Mouse (Mus musculus) urinary bladder, postnatal 25 days (tissue): ENCODE data around the gene Inafm1.
"Not testable (repeated sequence)": the region's sequence is repeated elsewhere in the genome, so short reads cannot be mapped to it uniquely, and the experiment has no call there.

ENCODE experiments used
- DNase-seq: peaks from one replicate; pipeline ENCODE4 v3.0.0; 2022; ENCODE audit warnings: low spot score

The Inafm1 gene

DNA sequence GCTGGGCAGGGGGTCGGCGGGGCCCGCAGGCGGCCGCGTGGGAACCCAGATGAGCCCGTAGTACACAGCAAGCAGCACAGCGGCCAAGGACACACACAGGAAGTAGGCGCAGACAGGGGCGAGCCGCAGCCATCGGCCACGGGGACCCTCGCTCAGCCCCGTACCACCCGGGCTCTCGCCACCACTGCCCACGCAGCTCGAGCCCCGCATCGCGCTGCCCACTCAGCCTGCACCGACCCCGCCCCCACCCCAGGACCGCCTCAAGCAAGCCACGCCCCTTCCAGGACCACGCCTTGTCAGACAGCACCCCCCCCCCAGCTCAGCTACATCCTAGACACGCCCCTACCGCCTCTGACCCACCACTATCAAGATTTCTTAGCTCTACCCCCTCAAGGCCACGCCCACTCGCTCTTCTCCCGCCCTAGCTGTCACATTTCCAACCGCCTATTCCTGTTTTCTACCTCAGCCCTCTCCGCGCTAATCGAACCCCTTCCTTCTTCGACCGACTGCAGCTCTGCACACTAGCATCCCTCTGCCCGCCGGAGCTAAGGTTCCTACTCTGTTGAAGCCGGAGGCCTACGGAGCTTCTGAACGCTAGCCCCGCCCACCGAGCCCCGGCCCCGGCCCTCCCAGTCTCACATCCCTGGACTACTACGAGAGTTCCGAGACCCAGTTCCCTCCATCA is at the start of gene Inafm1:
Inafm1 (minus strand) TSS at position 537 of the 685 bp plus-strand sequence.
- peak; percentile 78 for DNase-seq

DNA sequence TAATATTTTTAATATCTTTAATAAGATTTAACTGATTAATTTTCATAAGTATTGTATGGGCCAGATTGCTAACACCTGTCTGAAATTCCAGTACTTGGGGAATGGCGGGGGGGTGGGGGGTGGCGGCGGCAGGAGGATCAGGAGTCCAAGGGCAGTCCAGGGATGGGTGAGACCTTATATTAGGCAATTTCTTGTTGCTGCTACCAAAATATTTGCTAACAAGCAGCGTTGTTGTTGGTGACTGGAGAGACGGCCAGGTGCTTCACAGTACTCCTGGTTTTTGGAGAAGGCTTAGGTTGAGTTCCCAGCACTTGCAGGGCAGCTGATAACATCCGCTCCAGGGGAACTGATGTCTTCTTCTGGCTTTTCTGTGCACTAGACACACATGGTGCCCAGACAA is 47.1 kb upstream of the Inafm1 start:
- no peak for DNase-seq

DNA sequence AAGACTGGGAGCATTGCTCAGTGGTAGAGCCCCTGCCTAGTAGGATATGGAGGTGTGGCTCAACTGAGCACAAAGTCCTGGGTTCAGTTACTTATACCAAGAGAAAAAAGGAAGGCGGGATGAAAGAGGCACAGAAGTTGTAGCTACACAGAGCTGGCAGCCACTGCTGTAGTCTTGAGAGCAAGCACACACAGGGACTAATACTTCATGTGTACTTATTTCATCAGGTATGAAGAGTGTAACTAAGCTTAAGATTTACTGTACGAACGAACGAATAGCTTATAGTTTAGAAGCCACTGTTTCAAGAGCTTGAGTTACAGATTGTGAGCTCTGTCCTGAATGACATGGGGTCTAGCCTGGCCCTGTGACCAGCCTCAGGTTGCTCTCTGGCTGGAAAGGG is 45.8 kb upstream of the Inafm1 start:
- DNase-seq, result no peak

DNA sequence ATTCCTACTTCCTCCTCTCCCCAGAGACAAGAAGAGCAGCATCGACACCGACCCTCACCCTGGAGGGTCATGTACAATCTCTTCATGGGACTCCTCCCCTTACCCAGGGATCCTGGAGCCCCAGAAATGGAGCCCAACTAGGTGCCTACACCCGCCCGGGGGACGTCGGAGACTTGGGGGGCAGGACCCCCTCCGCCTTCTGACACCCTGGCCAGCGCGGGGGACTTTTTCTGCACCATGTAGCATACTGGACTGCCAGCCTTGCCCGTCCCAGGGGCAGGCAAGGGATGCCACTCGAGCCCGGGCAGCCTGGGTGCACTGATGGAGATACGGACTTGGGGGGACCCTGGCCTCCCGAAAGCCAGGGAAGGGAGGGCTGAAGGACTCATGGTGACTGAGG is 43.7 kb upstream of the Inafm1 start:
- no peak for DNase-seq

DNA sequence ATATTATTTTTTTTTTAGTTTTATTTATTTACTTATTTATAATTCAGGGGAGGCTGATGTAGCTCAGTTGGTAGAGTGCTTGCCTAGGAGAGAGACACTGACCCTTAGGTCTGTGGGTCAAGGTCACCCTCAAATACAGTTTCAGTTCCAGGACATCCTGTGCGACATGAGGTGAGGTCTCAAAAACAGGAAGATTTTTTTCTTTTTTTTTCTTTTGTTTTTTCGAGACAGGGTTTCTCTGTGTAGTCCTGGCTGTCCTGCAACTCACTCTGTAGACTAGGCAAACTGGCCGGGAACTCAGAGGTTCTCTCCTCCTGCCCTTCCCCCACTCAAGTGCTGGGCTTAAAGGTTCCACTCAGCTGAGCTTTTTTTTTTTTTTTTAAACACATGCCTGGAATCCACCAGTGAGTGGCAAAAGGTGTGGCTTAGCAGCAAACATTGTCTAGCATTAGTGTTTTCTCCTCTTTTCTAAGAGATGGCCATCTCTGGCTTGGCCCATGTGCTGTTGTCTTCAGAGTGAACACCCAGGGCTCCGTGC is 41.9 kb upstream of the Inafm1 start:
- no peak for DNase-seq

DNA sequence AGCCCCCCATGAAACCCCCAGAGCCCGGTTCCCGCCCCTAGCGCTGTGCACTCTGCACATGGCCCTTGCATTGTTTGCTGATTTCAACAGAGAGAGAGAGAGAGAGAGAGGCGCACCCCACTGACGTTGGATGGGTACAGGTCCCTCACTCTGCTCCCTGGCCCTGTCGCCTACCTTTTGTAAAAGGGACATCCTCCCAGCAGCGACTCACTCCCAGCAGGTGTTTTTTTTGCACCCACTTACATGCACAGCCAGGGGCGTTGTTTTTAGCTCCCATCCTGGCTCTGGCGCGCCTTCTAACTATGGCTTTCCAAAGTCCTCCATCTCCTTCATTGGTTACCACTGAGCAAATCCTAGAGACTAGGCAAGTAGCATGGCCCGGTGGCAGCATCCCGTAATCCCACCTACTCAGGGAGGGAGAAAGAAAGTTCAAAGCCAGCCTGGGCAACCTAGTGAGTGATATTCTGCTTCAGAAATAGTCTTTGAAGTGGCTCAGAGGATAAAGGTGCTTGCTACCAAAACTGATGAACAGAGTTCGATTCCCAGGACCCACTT is 40.9 kb upstream of the Inafm1 start:
- no peak for DNase-seq

DNA sequence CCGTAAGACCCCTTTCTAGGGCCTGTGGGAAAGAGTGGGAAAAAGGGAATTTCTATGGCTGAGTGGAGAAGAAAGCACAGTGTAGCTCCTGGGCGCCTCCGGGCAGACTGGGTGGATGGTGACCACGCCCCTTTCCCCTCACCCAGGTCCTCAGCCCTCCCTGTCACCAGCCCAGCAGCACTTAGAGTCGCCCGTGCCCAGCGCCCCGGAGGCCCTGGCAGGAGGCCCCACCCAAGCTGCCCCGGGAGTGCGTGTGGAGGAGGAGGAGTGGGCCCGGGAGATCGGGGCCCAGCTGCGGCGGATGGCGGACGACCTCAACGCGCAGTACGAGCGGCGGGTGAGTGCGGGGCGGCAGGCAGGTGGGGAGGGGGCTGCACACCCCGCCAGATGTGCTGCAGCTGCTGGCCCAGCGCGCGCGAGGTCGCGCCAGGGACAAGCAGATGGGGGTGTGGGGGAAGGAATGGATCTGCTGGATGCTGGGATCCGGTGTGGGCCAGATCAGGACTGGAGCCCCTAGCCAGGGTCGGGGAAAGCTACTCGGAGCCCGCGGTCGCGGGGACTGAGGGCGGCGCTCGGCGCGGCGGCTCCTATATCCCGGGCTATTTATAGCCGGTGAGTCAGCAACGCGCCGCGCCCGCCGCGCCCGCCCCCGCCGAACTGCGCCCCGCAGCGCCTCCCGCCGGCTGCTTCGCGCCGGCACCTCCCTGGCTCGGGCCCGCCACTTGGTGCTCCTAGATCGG is 40.2 kb upstream of the Inafm1 start:
- DNase-seq, result peak; percentile 82

DNA sequence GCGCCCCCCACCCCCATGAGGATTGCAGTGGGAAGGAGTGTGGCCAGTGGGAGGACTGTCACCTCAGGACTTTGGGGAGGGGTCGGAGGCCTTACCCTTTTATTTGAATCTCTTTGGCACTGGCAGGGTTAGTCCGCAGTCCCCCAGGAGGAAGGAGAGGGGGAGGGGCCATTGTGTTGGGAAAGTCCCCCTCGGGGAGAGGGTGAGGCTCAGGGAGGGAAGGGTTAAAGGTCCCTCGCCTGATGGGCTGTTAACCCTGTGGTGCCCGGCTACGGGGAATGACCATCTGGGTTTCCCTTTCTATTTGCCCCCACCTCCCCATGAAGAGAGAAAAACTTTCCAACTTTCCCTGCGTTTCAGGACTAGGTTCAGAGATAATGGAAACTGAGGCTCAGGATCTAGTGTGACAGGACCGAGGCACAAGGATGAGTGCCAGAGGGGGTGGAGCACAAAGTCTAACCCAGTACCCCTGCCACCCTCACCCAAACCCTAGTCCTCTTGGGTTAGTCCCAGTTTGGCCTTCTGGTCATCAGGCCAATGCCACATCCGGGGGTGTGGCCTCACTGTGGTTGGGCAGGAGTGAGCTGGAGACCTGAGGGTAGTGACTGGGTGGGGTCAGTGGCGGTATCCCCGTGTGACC is 39.4 kb upstream of the Inafm1 start:
- DNase-seq, result peak; percentile 68

DNA sequence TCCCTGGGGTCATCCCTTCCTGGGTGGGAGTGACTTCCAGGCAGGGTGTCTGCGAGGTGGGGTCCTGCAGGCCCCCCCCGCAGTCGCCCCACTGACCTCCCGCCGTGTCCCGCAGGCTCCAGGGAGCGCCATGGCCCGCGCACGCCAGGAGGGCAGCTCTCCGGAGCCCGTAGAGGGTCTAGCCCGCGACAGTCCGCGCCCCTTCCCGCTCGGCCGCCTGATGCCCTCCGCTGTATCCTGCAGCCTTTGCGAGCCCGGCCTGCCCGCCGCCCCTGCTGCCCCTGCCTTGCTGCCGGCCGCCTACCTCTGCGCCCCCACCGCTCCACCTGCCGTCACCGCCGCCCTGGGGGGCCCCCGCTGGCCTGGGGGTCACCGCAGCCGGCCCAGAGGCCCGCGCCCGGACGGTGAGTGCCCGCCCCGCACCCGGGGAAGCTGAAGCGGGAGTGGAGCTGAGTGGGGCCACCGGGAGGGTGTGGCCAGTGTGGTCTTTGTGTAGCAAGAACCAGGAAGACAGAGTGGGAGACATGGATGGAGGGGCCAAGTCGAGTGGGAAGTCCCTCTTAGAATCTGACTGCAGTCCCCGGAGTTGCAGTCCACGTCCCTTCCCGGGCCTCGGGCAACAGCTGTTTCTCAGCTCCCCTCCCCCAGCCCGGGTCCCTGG is 38.7 kb upstream of the Inafm1 start:
- DNase-seq, result peak; percentile 42

DNA sequence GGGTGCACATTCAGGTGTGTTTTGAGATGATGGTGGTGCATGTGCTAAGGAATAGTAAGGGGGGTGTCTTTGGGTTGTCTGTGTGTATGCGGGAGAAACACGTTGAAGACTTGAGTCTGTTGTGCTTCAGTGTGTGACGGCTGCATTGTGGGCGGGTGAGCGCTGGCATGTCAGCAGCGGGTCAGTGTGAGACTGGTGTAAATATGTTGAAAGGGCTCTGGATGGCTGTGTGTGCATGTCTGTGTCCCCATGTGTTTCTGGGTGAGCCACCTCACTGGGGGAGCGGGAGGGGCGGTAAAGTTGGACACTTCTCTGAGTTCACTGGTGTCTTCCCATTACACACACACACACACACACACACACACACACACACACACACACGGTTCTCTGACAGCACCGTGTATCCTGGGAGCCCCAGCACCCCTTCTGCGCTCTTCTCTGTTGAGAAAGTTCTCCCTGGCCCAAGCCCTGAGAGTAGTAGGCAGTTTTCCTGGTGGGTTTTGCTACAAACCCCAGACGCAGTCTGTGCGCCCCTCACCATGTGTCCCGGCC is 38.1 kb upstream of the Inafm1 start:
- DNase-seq, result peak; percentile 29

DNA sequence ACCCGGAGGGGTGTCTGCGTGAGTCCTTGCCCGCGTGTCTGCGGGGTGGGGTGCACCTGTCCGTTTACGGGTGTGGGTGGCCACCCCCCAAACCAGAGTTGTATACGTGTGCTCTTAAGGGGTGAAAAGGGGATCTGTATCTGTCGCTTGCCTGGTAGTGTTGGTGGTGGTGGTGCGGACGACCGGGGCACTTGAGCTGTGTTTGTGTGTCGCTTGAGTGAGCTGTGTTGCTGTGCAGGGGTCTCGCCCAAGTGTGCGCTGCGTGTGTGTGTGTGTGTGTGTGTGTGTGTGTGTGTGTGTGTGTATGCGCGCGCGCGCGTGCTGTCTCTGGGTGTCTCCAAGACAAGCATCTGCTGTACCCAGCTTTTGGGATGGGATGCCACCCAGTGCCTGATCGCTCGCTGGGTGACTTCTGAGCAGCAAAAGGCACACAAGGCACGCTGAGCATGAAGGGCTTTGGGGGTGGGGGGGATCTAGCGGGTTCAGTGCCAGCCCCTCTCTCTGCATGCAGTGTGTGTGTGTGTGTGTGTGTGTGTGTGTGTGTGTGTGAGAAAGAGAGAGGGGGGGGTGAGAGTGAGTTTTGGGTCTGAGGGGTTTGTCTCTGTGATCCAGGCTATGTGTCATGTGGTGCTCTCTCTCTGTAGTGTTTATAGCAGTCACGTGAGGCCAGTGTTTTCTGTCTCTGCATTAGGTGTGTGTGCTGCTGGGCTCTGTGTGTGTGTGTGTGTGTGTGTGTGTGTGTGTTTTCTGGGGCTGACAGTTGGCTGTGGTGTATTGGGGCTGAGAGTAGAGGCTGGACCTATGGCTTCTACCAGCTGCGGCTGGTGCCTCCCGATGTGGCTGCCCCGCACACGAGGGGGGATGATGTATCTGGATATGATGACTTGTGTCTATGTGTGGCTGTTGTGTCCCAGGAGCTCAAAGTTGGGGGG is 37.4 kb upstream of the Inafm1 start:
- peak; percentile 26 for DNase-seq

DNA sequence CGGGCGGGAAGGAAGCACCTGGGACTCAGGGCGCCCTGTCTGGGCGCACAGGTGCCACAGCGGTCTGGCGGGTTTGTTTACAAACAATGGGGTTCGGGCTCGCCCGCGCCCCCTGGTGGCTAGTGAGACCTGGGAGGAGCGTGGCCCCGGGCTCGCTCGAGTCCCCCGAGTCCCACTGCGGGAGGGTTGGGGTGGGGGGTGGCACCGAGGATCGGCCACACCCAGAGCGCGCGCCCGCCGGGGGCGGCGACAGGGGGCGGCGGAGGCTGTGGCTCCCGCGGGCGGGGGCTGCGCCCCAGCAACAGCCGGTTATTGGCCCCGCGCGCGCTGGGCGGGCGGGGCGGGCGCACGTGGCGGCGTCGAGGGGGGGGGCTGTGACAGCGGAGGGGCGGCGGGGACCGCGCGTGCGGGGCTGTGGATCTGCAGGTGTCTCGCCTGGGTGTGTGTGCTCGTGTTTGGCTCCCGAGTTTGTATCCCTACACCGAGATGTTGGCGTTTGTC is 36.7 kb upstream of the Inafm1 start:
- peak; percentile 82 for DNase-seq

DNA sequence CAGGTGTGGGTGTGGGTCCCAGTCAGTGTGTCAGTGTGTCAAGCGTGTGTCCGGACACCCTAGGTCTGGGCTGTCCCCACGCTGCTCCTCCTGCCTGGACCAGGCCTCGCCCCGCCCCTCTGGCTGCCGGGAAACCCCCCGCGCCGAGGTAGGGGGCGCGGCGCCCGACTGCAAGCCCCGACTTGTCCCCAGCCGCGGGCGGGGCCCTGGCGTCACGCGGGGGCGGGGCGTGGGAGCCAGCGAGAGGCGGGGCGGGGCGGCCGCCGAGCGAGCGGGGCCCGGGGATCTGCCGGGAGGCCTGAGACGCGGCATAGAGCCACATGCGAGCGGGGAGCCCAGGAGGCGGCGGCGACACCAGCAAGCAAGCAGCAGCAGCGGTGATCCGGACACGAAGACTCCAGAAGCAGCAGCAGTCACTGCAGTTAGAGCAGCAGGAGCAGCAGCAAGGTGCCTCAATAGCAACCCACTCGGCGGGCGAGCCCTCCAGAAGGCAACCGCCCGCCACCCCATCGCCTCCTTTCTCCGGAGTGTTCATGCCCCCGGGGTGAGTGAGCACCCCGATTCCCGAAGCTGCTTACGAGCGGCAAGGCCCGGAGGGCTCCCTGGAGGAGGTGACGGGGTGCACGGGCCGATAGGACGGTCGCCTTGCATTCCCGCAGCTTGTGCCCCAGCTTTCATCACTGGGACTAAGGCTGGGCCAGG is 36.1 kb upstream of the Inafm1 start:
- DNase-seq, result peak; percentile 89

DNA sequence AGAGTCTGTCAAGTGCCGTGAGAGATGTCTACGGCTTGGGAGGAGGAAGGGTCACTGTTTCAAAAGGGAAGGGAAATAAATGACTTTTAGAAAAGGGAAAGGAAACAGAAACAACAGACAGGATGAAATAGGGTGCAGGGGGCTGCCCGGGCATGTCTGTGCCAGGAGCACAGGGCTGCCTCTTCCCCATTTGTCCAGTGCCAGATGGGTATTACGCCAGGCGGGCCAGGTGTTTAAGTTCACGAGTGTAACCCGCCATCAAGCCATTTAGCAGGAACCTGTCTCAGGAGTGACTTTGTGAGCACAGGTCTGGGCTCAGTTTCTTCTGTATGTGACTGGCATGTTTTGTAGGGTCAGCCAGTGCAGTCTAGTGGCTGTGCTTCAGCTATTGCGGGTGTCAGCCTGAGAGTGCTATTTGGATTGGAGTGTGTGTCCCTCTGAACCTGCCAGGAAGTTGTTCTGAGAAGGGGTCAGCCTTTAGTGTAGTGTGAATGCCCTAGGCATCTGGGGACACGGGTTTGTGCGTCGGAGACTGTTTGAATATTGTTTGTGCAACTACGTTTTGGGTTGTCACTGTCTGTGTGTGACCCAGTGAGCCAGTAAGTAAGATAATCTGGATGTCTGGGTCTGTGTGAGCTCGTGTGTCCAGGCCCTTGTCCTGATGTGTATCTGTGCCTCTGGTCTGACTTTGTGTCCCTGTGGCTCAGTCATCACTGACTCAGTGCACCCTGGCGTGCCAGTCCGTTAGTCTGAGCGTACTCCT is 35.3 kb upstream of the Inafm1 start:
- no peak for DNase-seq

DNA sequence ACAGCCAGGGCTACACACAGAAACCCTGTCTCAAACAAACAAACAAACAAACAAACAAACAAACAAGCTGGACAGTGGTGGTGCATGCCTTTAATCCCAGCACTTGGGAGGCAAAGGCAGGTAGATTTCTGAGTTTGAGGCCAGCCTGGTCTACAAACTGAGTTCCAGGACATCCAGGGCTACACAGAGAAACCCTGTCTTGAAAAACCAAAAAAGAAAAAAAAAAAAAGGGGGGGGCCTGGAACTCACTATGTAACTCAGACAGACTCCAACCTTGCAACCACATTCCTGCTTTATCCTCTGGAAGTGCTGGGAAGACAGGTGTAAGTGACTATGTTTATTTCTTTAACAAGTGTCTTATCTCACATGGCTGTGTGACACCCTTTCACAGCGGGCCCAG is 34.7 kb upstream of the Inafm1 start, which contains the start of gene Bbc3:
Bbc3 (plus strand) TSS at position 301 of the 400 bp plus-strand sequence.
- DNase-seq, result not testable (repeated sequence)

DNA sequence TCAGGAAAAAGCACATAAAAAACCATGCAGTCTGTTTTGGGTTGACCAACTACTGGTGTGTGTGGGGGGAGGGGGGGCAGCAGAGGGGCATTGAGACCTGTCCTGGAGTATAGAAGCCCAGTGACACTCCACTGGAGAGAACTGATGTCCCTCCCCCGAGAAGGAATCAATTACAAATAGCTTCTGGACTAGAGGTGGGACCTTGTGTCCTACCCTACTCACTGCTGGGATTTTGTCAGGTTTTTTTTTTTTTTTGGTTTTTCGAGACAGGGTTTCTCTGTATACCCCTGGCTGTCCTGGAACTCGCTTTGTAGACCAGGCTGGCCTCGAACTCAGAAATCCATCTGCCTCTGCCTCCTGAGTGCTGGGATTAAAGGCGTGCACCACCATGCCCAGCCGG is 33.7 kb upstream of the Inafm1 start:
- DNase-seq, result not testable (repeated sequence)

DNA sequence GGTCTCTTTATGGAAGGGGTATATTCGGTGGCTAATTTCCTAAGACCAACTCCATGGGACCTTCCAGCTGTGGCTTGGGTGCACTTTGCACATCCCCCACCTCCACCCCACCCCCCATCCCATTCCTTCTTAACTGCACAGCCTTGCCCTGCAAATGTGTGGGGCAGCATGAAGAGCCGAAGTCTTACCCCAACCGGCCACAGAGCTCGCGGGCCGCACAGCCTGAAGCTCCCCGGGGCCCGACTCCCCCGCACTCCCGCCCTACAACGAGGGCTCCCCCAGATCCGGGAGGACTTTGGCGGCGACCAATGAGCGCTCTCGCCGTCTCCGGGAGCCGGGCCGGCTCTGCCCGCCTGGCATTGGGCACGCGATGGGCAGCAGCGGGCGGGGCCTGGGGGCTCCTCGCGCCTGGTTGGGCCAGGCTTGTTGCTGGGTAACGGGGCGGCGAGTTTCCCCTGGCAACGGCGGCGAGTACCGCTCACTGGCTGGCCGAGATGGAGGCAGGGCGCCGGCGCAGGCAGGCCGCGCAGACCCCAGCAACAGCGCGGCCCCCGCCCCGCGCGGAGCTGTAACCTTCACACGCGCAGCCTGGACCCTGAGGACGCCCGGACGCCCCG is 26.1 kb upstream of the Inafm1 start:
- peak; percentile 78 for DNase-seq

DNA sequence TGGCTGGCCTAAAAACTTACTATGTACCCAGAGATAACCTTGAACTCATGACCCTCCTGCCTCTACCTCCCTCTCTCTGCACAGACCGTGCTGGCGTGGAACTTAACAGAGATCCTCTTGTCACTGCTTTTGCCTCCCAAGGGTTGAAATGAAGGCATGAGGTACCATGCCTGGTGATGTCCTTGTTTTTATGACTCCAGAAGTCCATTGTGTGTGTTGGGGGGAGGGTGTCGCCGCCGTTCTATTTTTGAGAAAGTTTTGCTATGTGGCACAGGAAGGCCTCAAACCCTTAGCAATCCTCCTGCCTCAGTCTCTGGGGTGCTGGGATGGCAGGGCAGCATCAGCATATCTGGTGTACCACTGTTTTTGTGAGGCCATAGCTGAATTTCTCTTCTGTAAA is 25.5 kb upstream of the Inafm1 start:
- DNase-seq, result no peak
